Mouse (Mus musculus) liver, adult 2 months (tissue): ENCODE measurements around the gene Egr4.

Source experiments
- CTCF ChIP-seq: fragments of 200-500 bp; IDR thresholded peaks from 2 replicates; pipeline ENCODE4 v1.5.1; 2011; ENCODE audit warnings: low read depth, low read length, control low read depth
- POLR2A ChIP-seq: fragments of 200-500 bp; IDR thresholded peaks from 2 replicates; pipeline ENCODE4 v1.6.1; 2011; ENCODE audit warnings: low read length, control low read depth; ENCODE audit not compliant: insufficient read depth; ENCODE audit errors: extremely low read depth

DNA sequence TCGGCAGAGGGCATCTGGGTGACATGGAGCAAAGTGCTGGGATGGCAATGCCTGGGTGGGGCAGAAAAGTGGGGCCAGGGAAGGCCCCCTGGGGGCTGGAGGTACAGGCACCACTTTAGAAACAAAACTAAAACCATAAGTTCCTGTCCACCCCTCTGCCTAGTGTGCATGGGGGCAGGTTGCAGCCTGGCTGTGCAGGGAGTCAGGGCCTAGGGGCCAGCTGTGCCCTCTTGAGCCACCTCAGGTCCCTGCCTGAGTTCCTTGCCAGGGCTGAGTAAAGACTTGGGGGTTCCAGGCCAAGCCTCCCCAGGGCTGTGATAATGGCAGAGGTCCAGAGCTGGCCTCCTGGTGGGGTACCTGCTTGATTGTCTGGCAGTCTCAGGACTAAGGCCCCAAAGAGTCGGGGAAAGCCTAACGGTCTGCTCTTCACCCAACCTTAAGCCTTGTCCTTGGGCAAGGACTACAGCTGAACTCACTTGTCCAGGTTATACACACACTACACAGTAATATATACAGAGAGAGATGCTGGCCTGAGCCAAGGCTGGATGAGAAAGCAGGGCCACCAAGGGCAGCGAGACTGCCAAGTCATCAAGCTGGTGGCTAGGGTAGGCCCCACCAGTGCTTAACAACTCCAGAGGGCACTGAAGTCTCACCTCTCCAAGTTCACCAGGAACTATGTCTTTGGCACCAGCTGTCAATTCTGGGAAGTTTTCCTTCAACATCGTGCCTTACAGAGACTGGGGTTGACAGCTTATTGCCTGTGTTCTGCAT, 43.5 kb downstream of the Egr4 start:
- TF ChIP-seq CTCF = no peak
- no peak for TF ChIP-seq POLR2A
